Mouse (Mus musculus): Measurements from ENCODE around the gene Chst11.

The Chst11 gene

DNA sequence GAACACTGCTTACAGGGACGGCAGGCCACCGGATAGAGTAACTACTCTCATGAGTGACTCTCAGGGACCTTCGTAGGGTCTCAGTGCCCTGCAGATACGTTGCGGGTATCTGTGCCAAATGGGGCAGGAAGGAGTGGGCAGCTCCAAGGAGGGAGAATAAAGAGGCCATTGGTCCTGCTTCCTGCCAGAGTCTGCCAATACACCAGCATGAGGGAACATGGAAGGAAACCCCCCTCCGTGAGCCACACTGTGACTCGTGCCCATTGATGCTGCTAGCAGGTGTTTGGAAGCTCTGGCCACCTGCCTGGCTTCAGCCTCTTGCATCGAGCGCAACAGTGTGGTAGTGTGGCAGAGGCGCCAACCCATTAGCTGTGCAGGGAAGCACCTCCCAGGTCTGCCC lies 157.8 kb downstream of the Chst11 start:
- no peak for DNase-seq (ENCODE audit: inconsistent ontology term)

DNA sequence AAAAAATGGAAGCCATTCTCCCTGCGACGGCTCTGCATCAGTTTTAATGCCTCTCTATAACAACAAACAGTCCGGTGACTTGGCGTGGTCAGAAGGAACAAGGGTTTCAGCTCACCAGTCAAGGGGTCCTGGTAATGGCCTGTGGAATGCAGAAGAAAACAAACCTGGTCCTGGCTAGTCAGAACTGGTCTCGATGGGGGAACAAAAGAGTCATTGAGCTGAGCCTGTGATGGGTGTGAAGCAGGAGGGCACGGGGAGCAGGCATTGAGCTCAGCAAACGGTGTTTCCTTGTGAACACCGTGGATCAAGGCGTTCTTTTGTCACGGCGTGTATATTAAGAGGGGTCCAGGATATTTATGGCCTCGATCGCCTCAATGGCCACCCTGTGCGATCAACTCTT lies 160.5 kb downstream of the Chst11 start:
- DNase-seq (ENCODE audit: inconsistent ontology term): no peak

DNA sequence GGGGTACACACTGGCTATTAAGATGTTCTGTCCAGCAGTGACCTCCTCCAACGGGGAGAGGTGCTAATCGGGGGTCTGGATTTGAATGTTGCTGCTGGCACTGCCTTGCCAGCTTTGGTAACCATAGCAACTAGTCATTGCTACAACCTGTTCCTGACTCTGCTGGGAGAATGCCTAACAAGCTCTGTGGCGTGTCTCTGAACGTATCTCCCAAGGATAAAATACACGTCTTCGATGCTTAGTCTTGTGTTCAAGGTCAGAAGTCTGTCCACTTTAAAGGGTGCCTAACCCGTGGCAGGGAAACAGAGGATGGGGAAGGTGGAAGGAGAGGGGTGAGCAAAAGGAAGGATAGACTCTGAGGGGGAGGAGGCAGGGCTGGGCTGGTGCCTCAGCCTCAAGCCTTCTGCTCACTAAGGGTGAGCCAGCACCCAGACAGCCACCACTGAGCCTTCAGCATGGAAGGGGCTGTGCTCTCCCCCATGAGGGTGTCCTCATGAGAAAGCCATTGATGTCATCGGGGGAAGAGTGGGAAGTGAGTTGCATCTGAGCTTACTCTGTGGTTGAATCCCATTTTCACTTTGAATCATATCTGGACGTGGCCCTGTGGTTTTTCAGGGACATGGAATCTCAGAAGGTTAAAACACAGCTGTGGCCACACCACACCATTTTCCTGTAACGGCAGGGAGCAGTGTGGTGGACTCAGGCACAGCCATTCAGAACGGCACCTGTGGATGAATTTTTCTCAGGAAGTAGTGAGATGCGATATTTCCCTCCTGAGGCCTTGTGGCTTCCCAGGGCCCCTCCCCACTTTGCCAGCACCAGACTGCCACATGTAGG lies 164.3 kb downstream of the Chst11 start:
- no peak for DNase-seq (ENCODE audit: inconsistent ontology term)

DNA sequence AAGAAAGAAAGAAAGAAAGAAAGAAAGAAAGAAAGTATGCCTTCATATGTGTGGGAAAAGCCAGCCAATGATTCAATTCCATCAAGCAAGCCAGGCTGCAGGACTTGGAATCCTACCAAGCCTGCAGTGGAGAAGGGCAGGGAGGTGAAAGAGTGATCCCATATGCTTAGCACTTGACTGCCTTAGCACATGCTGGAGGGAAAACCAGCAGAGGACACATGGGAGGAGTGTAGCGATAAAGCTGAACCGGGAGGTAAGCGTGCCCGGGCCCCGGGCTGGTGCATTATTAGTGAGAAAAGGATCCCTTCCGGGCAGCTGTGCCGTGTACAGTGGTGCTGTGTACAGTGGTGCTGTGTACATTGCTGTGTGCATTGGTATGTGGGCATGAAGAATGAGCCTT lies 165.3 kb downstream of the Chst11 start:
- no peak for DNase-seq (ENCODE audit: inconsistent ontology term)

DNA sequence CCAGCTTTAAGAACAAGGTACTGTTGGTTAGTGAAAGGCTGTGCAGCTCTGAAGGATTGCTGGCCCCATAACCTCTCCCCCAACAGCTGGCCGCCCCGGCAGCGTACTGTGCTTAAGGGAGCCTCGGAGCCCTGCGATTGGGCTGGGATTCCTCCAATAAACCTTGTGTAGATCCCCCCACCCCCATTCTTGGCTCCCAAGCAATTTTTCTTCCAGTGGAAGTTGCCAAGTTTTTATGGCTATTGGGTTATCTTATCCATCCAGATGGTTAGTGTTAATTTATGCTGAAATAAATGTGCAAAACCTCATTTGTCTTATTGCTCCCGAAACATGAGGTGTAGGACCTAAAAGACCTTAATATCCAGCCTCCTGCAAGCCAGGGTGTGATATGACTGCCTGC lies 166.1 kb downstream of the Chst11 start:
- DNase-seq (ENCODE audit: inconsistent ontology term): no peak

DNA sequence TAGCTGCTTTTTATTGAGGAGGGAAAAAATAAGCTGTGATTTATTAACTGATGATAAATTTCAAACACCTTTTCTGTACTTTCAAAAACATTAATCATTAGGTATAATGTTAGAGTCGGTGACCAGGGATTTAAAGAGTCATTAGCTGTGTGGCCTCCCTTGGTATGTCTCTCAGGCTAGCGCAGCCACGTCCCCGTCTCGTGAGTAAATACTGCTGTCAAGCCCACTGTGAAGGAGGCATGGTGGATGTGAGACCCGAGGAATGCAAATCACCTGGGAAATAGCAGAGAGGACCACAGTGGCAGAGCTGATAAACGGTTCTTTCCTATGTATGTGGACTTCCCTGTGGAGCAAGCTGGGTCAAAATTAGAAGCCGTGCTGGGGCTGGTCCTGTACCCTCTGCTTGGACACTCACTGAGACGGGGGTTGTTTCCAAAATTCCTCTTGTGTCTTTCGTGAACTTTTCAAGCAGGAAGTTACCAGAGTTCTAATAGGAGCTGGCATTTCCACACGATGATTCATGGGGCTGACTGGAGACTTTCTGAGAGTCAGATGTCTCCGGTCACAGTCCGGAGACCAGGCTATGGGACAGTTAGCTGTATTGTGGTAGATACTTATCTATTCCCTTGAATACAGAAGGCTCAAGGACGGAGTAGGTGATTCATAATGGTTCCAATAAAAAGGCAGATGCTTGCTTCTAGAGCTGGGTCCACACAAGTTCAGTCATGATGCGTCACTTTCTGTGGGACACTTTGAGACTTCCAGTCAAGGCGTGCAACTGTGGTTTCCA lies 166.8 kb downstream of the Chst11 start:
- DNase-seq (ENCODE audit: inconsistent ontology term): peak; percentile 69

DNA sequence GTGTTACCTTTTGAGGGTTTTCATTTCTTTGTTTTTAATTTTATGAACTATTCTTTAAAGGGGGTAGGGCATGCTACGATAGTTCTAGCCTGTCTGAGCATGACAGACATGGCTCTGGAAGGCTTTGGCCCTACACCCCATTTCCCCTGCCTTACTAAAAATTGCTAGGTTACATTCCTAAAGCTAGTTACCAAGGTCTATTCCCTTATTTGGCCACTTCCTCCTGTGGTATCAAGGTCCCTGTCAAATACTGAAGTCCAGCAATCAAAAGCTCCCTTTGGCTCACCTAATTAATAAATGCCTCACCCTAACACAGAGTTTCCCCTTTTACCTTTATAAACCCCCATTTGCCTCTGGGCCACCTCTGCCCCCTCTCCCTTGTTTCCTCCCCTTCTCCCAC lies 167.4 kb downstream of the Chst11 start:
- no peak for DNase-seq (ENCODE audit: inconsistent ontology term)

DNA sequence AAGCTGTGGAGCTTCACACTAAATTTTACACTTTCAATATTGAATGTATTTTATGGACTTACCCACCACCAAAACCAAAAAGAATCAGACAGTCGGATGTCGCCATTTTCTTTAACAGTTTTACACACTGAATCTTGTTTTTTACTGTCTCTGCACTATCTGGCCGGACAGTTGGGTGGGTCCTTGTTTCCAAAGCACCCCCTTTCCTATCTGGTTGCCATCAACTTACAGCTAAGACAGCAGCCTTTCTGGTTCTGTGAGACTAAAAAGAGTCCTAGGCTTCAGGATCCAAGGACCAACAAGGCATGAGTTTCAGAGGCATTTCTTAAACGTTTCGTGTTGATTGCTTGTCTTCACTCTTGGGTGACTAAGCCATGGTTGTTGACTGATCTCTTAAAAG lies 168.1 kb downstream of the Chst11 start:
- DNase-seq (ENCODE audit: inconsistent ontology term): no peak

DNA sequence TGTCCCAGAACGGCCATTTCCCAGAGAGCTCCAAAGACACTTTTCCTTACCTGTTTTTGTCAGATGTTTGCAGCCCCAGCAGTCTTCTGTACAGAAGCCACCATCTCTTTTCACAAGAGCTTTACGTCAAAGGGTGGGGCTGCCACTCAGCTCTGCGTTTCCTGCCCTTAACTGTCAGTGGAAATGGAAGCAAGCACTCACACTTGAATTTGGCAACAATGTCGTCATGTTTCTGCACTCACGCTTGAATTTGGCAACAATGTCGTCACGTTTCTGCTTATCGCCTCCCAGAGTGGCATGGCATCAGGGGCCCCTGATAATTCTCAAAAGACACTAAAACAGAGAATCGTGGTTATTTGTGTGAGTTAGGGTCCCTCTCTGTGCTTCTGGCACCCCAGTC lies 168.6 kb downstream of the Chst11 start:
- no peak for DNase-seq (ENCODE audit: inconsistent ontology term)

DNA sequence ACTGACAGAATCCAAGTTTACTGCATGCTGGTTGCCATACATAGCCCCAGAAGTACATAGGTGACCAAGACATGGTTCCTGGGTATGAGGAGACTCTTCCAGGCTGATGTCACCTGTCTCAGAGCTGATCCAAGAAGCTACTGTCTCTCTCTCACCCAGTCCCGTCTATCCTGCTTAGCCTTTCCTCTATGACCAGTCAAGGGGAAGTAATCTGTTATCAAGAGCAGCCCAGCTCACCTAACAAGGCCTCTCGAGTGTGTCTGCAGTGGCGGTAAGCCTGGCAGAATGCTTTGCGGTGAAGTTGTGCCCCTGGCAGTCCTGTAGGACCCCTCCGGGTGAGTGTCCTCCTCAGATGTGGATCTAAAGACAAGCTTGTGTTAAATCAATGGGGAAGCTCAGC lies 172.0 kb downstream of the Chst11 start:
- DNase-seq (ENCODE audit: inconsistent ontology term): no peak

DNA sequence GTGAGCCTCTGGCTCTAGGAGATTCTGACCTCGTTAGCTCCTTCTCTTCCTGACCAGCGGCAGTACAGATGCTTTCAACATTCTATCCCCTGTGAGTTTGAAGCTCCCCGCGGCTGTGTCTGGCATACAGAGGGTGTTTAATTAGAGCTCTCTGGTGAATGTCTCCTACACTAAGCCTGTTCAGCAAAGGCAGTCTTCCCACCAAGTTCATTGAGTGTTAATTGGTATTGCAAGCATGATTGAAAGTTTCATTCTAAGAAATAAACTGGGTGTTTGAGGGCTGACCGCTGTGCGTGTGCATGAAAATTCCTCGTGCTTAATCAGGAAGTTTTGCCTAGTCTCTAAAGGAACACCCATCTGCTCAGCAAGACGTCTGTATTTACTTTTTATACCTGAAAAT lies 173.0 kb downstream of the Chst11 start:
- peak; percentile 75 for DNase-seq (ENCODE audit: inconsistent ontology term)

DNA sequence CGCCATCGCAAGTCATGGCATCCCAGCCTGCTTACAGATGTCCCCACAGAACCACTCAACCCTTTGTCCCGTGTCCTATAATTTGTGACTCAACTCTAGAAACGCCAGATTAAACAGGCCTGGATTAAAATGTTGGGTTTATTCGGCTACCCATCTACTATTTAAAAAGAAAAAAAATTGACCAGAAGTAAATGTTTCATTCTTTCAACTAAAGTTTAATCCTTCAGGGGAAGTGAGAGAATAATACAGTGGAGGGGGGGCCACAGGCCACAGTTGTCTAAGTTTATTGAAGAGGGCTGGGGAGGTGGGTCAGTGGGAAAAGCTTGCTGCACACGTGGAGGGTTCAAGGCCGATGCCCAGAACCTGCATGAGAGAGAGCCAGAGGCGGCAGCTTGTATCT lies 173.9 kb downstream of the Chst11 start:
- DNase-seq (ENCODE audit: inconsistent ontology term): no peak

DNA sequence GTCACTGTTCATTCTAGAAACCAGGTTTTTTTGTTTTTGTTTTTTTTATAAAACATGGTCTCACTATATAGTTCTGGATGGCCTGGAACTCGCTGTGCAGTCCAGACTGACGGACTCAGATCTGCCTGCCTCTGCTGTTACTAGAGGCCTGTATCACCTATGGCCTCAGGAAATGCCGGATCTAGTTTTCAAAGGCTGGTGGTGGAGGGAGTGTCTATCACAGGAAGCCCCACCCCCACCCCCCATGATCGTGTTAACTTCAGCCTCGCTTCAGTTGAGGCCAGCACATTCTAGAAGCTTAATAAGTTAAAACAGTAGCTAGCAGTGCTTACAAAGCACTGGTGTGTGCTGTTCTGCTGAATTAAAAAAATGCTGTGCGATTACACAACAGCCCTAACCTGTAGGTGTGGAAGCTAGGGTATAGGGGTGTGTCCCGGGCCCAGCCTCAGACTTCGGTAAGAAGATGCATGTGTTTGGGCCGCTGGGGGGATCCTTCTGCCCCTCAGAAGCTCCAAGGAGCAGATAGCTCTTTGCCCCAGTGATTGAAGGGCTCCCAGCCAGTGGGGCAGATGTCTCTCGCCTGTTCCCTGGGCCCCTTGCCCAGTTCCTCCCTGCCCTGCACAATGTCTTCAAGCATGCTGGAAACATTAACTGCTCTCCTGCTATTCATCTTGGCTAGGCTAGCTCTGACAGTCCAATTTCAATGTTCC lies 176.5 kb downstream of the Chst11 start:
- peak; percentile 67 for DNase-seq (ENCODE audit: inconsistent ontology term)

DNA sequence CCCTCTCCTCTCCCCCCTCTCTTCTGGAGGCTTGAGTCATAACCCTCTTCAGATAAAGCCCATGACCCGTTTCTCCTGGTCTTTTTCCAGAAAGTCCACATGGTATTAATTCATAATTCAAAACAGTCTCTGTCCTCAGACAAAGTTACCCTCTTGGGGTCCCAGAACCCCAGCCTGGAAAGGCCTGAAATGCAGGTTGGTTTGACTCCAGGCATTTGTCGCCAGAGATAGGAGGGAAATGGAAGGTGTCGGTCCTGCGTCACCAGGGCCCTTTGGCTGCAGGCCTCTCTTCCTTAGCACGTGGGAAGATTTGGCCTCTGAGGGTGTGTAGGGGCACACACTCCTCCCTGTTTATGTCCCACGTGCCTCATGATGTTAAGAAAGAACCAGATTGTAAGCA lies 178.6 kb downstream of the Chst11 start:
- DNase-seq (ENCODE audit: inconsistent ontology term): no peak

DNA sequence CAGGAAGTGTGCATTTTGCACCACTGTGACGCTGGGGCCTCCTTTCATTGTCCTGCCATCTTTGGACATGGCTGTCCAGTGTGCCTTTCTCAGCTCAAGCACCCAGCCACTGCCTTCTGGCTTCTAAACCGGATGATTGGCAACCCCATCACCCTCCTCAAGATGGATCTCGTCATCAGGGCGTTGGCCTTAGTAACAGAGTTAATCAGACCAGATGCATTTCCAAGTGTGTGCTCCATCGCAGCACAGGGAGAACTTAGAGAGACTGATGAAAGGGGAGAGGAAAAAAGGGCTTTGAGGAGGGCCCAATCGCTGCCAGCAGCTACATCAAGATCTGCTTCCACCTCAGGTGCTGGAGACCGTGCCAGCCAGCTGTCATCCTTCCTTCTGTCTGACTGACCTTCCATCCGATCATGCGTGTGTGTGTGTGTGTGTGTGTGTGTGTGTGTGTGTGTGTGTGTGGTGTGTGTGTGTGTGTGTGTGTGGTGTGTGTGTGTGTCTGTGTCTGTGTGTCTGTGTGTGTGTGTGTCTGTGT lies 179.7 kb downstream of the Chst11 start:
- DNase-seq (ENCODE audit: inconsistent ontology term): no peak

DNA sequence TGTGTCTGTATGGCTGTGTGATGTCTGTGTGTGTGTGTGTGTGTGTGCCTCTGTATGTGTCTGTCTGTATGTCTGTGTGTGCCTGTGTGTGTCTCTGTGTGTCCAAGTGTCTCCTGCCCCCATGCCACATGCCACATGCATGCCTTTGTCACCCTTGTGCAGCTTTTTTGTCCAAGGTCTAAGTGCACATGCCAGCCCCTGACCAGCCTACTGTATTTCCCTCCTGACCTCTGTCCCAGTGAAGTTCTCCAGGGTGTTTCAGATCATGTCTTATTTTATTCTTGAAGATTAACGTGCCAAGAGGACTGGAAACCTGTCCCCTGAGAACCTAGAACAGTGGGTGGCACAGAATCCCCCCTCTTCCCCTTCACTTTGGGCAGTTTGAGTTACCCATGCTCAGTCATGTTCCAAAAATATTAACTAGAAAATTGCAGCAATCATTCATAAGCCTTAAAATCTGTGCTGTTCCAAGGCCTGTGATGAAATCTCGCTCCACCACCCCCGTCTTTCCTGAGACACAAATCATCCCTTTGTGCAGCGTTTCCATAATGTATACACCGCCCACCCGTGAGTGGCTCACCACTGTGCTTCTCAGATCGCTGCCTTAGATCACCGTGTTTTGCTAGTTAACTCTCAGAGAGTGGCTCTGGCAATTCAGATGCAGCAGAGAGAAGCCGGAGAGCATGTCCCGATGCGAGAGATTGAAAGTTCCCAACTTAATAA lies 180.4 kb downstream of the Chst11 start:
- no peak for DNase-seq (ENCODE audit: inconsistent ontology term)

DNA sequence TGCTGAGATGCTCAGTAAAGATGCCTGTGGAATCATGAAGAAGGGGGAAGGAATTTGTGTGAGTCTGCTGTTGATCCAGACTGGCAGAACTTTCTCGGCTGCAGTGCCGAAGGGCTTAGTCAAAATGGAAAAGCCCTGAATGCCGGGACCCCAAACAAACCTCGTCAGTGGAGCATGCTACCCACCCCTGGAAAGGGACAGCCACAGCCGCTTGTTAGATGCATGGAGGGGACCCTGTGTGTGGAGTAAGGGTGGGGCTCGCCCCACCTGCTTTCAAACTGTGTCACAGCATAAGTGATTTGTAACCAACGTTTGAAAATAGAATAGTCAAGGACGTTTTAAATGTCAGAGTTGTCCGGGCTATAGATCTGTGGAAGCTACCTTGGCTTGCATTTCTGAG lies 181.0 kb downstream of the Chst11 start:
- DNase-seq (ENCODE audit: inconsistent ontology term): no peak

DNA sequence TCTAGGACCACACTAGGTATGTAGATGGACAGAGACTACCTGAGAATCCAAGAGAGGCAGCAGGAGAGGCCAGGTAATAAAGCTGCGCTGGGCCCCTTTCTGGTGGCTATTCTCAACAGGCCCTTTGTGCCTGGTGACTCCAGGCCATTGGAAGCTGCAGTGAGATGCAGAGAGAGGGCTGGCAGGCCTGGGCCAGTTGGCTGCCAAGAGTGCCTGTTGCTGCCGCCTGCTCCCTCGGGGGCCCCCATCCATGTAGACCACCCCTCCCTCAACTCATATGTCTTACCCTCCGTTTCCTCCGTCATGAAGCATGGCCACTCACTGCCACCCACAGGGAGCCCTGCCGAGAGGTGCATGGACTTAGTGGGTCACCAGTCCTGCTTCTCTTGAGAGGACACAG lies 182.2 kb downstream of the Chst11 start:
- no peak for DNase-seq (ENCODE audit: inconsistent ontology term)

DNA sequence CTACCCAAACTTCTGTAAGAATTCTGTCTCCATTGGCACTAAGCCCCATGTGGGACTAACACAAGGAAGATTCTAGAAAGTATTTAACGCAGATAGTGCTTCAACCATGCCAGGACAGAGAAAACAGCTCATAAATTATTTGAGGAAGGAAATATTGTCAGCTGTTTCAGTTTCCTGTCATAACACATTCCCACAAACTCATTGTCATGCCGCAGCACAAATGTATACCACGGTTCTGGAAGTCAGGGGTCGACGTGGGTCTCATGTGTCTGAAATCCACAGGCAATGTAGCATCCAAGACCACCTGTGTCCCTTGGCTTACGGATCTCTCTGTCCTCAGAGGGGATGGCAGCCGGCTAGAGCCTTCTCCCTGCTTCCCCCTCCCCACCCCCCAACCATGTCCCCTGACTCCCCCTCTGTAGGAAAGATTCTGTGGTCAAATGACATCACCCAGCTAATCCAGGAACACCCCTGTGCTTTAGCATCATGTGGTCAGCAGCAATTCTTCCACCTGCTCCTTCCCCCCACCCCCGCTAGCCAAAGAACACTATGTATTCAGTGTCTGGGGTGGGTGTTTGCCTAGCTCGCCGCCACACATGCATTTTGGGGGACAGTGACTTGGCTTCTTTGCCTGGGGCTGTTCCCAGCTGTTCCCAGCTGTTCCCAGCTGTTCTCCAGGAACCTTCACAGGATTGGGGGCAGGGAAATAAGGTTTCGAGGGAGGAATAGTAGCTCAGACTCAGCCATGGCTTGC lies 183.2 kb downstream of the Chst11 start:
- no peak for DNase-seq (ENCODE audit: inconsistent ontology term)

DNA sequence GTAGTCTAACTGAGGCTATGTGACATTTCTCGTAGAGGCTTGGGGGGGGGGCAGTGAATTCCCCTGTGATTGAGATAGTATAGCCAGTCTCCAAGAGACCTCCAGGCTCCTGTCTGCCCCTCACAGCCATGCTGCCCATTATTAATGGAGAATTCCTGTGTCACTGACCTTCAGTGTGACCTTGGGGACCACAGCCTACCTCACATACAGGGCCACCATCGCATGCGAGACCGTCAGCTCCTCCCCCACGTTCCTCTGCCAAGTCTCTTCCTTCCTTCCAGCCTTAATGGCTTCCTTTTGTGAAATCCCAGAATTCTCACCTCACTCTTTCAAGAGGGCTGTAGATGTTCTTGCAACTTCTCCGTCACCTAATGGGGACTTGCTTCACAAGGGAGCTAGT lies 184.3 kb downstream of the Chst11 start:
- no peak for DNase-seq (ENCODE audit: inconsistent ontology term)

DNA sequence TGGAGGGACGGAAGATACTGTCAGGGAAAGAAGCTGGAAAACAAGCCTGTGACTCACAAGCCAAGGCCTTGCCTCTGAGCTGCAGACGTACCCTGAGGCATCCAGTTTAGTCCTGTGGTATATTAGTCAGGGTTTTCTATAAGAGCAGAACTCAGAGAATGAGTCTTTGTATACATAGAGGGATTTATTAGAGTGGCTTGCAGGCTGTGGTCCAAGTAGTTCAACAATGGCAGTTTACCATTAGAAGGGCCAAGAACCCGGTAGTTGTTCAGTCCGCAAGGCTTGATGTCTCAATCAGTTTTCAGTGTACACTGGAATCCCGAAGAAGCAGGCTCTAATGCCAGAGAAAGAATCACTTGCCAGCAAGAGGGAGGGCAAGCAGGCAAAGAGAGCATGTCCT lies 192.9 kb downstream of the Chst11 start:
- DNase-seq (ENCODE audit: inconsistent ontology term): peak; percentile 72
